Mouse (Mus musculus) liver, embryonic 14.5 days (tissue): ENCODE results near the gene Ak6. TPM values are rescaled to one million over a fixed set of nuclear protein-coding genes. Genes with fewer than 3 reads are reported as not detected.

Experiments
- ATAC-seq: fragments of 200-750 bp; cut with Nextera tagmentation; 2 replicates; pipeline ENCODE4 v1.8.0; 2017; ENCODE audit warnings: moderate number of reproducible peaks, mild to moderate bottlenecking, moderate library complexity; ENCODE audit not compliant: insufficient read depth
- DNase-seq, 3 experiments: peaks; one replicate each; pipeline ENCODE4 v3.0.0-alpha.2; 2012 to 2013; ENCODE audit warnings: low read depth in 3 of 3, low spot score in 3 of 3
- H3K27ac ChIP-seq: fragments of 300-500 bp; sonication (generic); 2 replicates; pipeline ENCODE4 v1.5.1; 2014; ENCODE audit warnings: moderate library complexity, mild to moderate bottlenecking, control low read depth, inconsistent platforms
- H3K27me3 ChIP-seq: fragments of 300-500 bp; sonication (generic); 2 replicates; pipeline ENCODE4 v1.6.1; 2014; ENCODE audit warnings: mild to moderate bottlenecking, low read length, moderate library complexity; ENCODE audit not compliant: control insufficient read depth, insufficient read depth
- H3K36me3 ChIP-seq: fragments of 300-500 bp; sonication (generic); replicated peaks from 2 replicates; pipeline ENCODE4 v1.6.1; 2014; ENCODE audit warnings: low read depth; ENCODE audit not compliant: control insufficient read depth, insufficient read depth
- H3K4me1 ChIP-seq, 2 experiments: fragments of 200-500 bp in 1 of 2; fragments of 300-500 bp in 1 of 2; sonication (generic) in 1 of 2; replicated peaks; 2 replicates each; pipeline ENCODE4 v1.6.1; 2012 to 2014; ENCODE audit warnings: antibody characterized with exemption in 1 of 2, inconsistent platforms in 1 of 2, low read length in 1 of 2; ENCODE audit not compliant: control insufficient read depth in 2 of 2, insufficient read depth in 2 of 2
- H3K4me2 ChIP-seq: fragments of 300-500 bp; sonication (generic); 2 replicates; pipeline ENCODE4 v1.6.1; 2014; ENCODE audit warnings: low read depth, mild to moderate bottlenecking, control low read depth, moderate library complexity
- H3K4me3 ChIP-seq, 2 experiments: fragments of 200-500 bp in 1 of 2; fragments of 300-500 bp in 1 of 2; sonication (generic) in 1 of 2; 2 replicates each; pipeline ENCODE4 v1.5.1; 2012 to 2014; ENCODE audit warnings: low read depth in 2 of 2, low read length in 2 of 2, mild to moderate bottlenecking in 2 of 2, control low read depth in 1 of 2, inconsistent platforms in 1 of 2, moderate library complexity in 1 of 2; ENCODE audit not compliant: insufficient read depth in 1 of 2
- H3K9ac ChIP-seq: fragments of 300-500 bp; sonication (generic); replicated peaks from 2 replicates; pipeline ENCODE4 v1.6.1; 2014; ENCODE audit warnings: mild to moderate bottlenecking, control low read depth, moderate library complexity
- H3K9me3 ChIP-seq: fragments of 300-500 bp; sonication (generic); 2 replicates; pipeline ENCODE4 v1.6.1; 2016; ENCODE audit warnings: low read length, mixed read lengths; ENCODE audit not compliant: control insufficient read depth
- CTCF ChIP-seq: IDR thresholded peaks from 2 replicates; pipeline ENCODE4 v1.5.1; 2016; ENCODE audit warnings: antibody characterized with exemption, low read depth, control low read depth
- EP300 ChIP-seq: IDR thresholded peaks from 2 replicates; pipeline ENCODE4 v1.6.1; 2016; ENCODE audit warnings: antibody characterized with exemption, low read depth
- WGBS: fragments of 180-500 bp; shearing (Covaris S2); extraction: QIAGEN DNeasy Blood & Tissue Kit; methylation state at CpG from one replicate; pipeline ENCODE4 v1.1.7; 2014; ENCODE audit not compliant: insufficient replicate concordance; 5-methylcytosine and 5-hydroxymethylcytosine counted together
- polyA plus RNA-seq, 2 experiments: library from polyadenylated mRNA; depleted of rRNA in 1 of 2; stranded (reverse) in 1 of 2; unstranded in 1 of 2; fragments of >200 nt; fragmentation: Nextera tagmentation in 1 of 2; extraction: Ambion mirVana in 1 of 2; gene quantifications; 2 replicates each; pipeline versions ENCODE4 v1.2.1 to v1.2.3; 2012 to 2014

Gene Ak6
- polyA plus RNA-seq, 2 experiments: 111 to 191 TPM

- peaks cover 3% of the 10 kb centered on the region; the same call in 1 of the 2 replicates for H3K36me3 ChIP-seq
- H3K9ac ChIP-seq: peak within 1 kb of the TSS; percentile 59
- H3K9me3 ChIP-seq: no peaks in the 10 kb centered on the region
- H3K27ac ChIP-seq: peak within 1 kb of the TSS; percentile 24
- ATAC-seq (peak; percentile 45), DNase-seq (no peak)
- peak within 1 kb of the TSS; percentile 59 to 70 for H3K4me3 ChIP-seq
- TF ChIP-seq CTCF (no peak), EP300 (no peak)
- WGBS: under 1% methylated on average over 44 of the region's 44 CpGs
- H3K27me3 ChIP-seq: no peaks in the 10 kb centered on the region
- peaks cover 0 to 2% of the 10 kb centered on the region in 2 experiments; a peak in 1 of 4 replicates for H3K4me1 ChIP-seq
- H3K4me2 ChIP-seq: peak within 1 kb of the TSS; percentile 64
Observed at GRCm38 (mm10) chr13:100669291-100670022, 18.7 kb downstream of the Ak6 start, which contains the start of gene Ccdc125. Ccdc125 (plus strand) TSS chr13:100669717.

- H3K27me3 ChIP-seq: no peaks in the 10 kb centered on the region
- peak overlapping the region; percentile 59 to 70 for H3K4me3 ChIP-seq
- H3K9ac ChIP-seq: peak overlapping the region; percentile 59
- H3K4me2 ChIP-seq: peak overlapping the region; percentile 64
- TF ChIP-seq CTCF: no peak
- no peak for TF ChIP-seq EP300
- ATAC-seq (no peak), DNase-seq (no peak)
- H3K27ac ChIP-seq: peak overlapping the region; percentile 24
- H3K4me1 ChIP-seq: peaks cover 0 to 2% of the 10 kb centered on the region in 2 experiments; a peak in 1 of 4 replicates
- peaks cover 3% of the 10 kb centered on the region; the same call in 1 of the 2 replicates for H3K36me3 ChIP-seq
- 8% methylated on average over 9 of the region's 9 CpGs for WGBS
- H3K9me3 ChIP-seq: no peaks in the 10 kb centered on the region
Observed at GRCm38 (mm10) chr13:100670181-100670741, 19.5 kb downstream of the Ak6 start.

GRCm38 (mm10) chr13:100675936-100676635 is 25.3 kb downstream of the Ak6 start:
- Histone ChIP-seq H3K9ac (no peak overlapping the region), H3K27me3 (no peaks in the 10 kb centered on the region), H3K9me3 (no peaks in the 10 kb centered on the region), H3K4me1 (no peaks in the 10 kb centered on the region), H3K36me3 (no peaks in the 10 kb centered on the region), H3K4me2 (no peak overlapping the region), H3K4me3 (no peak overlapping the region), H3K27ac (no peak overlapping the region)
- TF ChIP-seq CTCF (no peak), EP300 (no peak)
- no peak for ATAC-seq
- DNase-seq: no peak
- 65% methylated on average over 15 of the region's 15 CpGs for WGBS

GRCm38 (mm10) chr13:100681615-100682014 is 30.8 kb downstream of the Ak6 start:
- TF ChIP-seq CTCF (no peak), EP300 (no peak)
- Histone ChIP-seq H3K9me3 (no peaks in the 10 kb centered on the region), H3K4me2 (no peak overlapping the region), H3K4me1 (no peaks in the 10 kb centered on the region), H3K4me3 (no peak overlapping the region), H3K36me3 (no peaks in the 10 kb centered on the region), H3K27me3 (no peaks in the 10 kb centered on the region), H3K27ac (no peak overlapping the region), H3K9ac (no peak overlapping the region)
- 67% methylated on average over 8 of the region's 8 CpGs for WGBS
- ATAC-seq (no peak), DNase-seq (no peak)

GRCm38 (mm10) chr13:100682837-100683236 is 32.1 kb downstream of the Ak6 start:
- TF ChIP-seq EP300: no peak
- no peak for TF ChIP-seq CTCF
- 47% methylated on average over 2 of the region's 2 CpGs for WGBS
- H3K36me3 ChIP-seq: no peaks in the 10 kb centered on the region
- H3K4me2 ChIP-seq: no peak overlapping the region
- DNase-seq: no peak
- no peak overlapping the region for H3K27ac ChIP-seq
- no peak overlapping the region for H3K9ac ChIP-seq
- H3K9me3 ChIP-seq: no peaks in the 10 kb centered on the region
- no peaks in the 10 kb centered on the region for H3K27me3 ChIP-seq
- no peaks in the 10 kb centered on the region for H3K4me1 ChIP-seq
- ATAC-seq: no peak
- H3K4me3 ChIP-seq: no peak overlapping the region
